Mouse (Mus musculus): ENCODE results near the gene Msh5.
A peak's percentile ranks its signal among the peaks of the same experiment; 100 is the strongest.

Msh5 gene

GRCm38 (mm10) chr17:35068213-35068914 is 21.8 kb upstream of the Msh5 start:
- no peak for DNase-seq

- DNase-seq: no peak
Observed at GRCm38 (mm10) chr17:35066084-35066483, 19.5 kb upstream of the Msh5 start, which contains the start of gene Mpig6b. TSS of gene Mpig6b (minus strand) at chr17:35066184.

DNA sequence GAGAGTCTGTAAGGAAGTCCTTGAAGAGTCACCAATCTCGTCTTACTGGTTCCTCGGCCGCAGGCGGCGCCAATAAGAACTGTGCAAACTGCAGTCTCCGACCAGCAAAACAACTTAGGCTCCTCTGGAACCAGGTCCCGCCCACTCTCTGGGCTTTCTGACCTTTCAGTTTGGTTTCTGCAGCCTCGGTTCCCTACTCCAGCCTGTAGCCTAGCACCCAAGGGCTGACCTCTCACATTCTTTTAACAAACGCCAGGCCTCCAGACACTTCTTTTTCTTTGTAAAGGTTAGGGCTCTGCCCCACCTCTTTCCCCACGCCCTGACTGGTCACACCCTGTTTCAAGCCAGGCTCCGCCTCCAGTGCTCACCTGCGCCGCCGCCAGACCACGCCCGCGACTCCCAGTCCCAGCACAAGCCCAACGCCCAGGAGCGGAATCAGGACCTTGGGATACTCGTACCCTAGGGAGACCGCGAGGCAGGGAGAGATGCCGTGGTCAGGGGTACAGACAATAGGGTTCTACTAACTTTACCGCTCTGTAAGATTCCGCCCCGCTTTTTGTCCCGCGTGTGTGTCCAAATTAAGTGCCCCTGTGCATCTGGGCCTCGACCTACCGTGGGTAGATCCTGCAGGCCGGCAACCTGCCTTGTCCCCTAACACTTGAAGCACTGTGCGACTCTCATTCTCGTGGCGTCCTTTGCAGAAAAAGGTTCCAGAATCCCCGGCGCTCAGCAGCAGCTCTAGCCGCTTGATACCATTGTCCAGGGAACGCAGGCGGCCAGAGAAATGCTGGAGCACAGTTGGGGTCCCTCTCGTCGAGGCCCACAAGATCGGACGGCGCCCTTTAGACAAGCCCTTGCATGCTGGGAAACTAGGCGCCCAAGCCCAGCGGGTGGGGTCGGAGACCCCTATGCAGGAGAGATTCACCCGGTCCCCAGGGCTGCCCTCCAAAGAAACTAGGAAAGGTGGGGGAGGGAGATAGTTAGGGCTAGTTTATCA is 18.7 kb upstream of the Msh5 start, which contains the start of gene Ly6g6c:
TSS of gene Ly6g6c (plus strand) at position 438 of the 997 bp plus-strand sequence.
- peak; percentile 62 for DNase-seq

DNA sequence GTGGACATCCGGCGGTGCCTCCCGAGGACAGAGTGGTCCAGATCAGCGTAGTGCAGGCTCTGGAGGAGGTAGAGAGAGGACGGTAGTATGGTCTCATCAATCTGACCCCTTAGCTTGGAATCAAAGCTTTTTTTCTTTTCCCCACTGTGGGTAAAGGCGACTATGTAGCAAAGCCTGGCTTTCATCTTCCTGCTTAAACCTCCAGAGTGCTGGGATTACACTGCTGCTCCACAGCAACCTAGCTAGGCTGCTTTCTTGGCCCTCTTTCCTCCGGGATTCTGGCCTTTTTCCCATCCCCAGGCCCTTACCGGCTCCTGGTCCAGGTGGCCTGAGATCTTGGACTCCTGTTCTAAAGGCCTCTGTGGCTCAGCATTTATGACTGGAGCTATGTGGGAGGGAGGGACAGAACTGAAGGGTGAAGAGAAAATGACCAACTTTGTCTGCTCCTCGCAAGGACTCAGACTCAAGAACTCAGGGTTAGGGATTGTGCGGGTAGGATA is 17.9 kb upstream of the Msh5 start:
- DNase-seq: no peak

DNA sequence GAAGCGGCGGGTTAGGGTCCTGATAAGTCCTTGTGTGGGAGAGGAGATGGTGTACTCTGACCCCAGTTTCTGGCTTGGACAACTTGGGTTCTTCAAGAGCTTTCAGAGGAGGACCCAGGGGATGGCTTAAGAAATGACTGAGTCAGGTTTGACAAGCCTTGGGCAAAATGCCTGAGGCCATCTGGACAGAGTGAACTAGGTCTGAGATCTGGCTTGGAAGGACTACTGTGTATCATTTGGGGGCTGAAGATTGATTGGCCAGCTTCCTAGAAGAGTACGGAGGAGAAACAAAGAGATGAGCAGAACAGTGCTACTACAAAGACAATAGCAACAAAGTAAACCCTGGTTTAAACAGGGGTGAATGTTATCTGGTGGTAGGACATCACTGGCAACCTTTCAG is 16.9 kb upstream of the Msh5 start:
- DNase-seq: no peak

- DNase-seq: no peak
Observed at GRCm38 (mm10) chr17:35061299-35061698, 14.8 kb upstream of the Msh5 start.

- DNase-seq: peak; percentile 72
Observed at GRCm38 (mm10) chr17:35060737-35061297, 14.3 kb upstream of the Msh5 start.

DNA sequence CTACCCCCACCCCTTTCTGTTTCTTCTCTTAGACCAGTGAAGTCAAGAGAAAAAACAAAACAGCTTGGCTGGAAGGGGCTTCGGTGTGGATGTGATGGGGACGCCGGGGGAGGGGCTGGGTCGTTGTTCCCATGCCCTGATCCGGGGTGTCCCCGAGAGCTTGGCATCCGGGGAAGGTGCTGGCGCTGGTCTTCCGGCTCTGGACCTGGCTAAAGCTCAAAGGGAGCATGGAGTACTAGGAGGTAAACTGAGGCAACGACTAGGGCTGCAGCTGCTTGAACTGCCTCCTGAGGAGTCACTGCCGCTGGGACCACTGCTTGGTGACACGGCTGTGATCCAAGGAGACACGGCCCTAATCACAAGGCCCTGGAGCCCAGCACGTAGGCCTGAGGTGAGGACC is 13.5 kb upstream of the Msh5 start:
- no peak for DNase-seq

- peak; percentile 89 for DNase-seq
Observed at GRCm38 (mm10) chr17:35058911-35059892, 12.7 kb upstream of the Msh5 start, which contains the start of gene Ddah2. TSS of gene Ddah2 (plus strand) at chr17:35059035.

DNA sequence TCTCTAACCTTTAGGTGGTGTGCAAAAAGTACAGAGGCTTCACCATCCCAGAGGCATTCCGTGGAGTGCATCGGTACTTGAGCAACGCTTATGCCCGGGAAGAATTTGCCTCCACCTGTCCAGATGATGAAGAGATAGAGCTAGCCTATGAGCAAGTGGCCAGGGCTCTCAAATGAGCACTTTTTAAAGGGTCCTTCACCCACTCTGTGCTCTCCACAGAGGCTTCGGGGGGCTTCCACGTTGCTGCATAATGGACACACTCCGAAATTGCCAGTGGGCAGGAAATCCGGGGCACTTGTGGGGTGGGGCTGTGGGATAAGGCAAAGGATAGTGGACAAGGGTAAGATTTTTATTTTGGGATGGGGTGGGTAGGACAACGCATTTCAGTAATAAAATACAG is 11.8 kb upstream of the Msh5 start:
- no peak for DNase-seq

DNA sequence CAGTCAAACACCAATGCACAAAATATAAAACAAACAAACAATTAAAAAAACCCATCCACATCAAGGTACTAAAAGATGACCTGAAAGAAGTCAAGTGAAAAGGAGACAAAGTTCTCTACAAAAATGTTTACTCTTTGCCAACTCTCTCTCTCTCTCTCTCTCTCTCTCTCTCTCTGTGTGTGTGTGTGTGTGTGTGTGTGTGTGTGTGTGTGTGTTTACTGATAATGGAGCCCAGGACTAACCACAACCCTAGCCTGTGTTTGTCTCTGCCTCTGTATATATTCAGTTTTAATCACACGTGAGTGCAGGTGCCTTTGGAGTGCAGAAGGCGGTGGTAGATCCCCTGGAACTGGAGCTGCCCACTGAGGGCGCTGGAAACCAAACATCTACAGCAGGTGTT is 10.5 kb upstream of the Msh5 start:
- no peak for DNase-seq

GRCm38 (mm10) chr17:35055691-35056495 is 9.3 kb upstream of the Msh5 start:
- no peak for DNase-seq

- DNase-seq: no peak
Observed at GRCm38 (mm10) chr17:35052271-35052798, 5.8 kb upstream of the Msh5 start.

GRCm38 (mm10) chr17:35051156-35052086 is 4.9 kb upstream of the Msh5 start:
- peak; percentile 77 for DNase-seq

DNA sequence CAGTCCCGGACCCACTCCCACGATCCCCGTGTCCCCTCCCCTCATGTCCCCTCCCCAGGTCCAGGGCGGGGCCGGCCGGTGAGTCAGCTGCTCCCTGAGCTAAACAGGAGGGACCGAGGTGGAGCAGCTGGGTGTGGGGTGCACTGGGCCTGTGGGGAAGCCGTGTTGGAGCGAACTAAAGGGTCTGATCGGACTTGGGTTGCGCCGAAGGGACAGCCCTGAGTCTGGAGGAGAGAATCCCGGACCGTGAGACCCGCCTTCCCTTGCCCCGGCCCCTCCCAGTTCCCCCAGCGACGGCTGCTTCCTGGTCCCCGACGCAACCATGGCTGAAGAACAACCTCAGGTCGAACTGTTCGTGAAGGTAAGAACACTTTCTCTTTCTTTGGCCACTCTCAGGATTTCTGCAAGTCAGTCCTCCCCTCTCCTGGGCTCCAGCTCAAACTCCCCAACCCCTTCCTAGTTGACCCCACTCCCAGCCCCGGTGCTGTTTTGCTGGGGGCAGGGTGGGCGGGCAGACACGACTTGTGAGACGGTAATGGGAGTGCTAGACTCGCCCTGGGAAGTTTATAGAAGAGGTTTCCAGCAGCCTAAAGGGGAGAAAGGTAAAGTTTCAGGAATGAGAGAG is 3.7 kb upstream of the Msh5 start:
- DNase-seq: peak; percentile 88

DNA sequence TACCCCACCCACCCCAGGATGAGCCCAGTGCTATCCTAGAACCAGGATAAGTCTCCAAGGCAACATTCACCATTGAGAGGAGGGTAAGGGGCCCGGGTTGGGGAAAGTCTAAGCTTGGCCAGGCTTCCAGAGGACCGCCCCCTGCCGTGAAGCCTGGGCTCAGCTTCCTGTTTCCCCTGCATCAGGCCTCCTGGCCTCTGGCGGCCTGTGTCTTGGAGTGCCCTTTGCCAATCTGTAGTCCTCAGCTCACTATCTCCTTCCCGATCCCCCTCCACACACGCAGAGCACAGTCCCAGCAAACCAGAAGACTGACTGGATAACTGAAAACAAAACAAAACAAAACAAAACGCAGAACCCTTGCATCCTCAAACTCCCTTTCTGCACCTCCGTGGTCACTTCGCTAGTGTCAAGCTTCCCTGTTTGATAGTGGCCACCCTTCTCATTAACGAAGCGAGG is 3.0 kb upstream of the Msh5 start, which contains the start of gene Clic1:
TSS of gene Clic1 (plus strand) at position 406 of the 456 bp plus-strand sequence.
- DNase-seq: peak; percentile 81

GRCm38 (mm10) chr17:35048932-35049440 is 2.4 kb upstream of the Msh5 start:
- no peak for DNase-seq

GRCm38 (mm10) chr17:35048149-35048931 is 1.8 kb upstream of the Msh5 start:
- DNase-seq: peak; percentile 80

All from liver (tissue).